Mouse (Mus musculus): ENCODE results near the gene Scel.

The Scel gene

DNA sequence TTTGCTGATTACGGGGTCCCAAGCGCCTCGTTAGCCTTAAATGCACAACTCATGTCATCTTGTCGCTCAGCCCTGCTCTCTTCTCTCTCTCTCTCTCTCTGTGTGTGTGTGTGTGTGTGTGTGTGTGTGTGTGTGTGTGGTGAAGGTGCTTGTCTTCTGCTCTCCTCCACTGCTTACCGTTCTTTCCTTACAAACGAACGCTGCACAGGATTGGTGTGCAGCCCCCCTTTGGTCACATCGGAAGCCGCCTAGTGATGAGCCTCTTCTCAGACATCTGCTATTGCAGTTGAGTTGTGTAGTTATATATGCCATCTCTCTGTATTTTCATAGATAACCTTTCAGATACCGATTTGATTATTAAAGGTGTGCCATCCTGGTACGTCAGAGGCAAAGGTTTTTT is 138.0 kb downstream of the Scel start:
- DNase-seq (ENCODE audit: low read depth) = no peak

DNA sequence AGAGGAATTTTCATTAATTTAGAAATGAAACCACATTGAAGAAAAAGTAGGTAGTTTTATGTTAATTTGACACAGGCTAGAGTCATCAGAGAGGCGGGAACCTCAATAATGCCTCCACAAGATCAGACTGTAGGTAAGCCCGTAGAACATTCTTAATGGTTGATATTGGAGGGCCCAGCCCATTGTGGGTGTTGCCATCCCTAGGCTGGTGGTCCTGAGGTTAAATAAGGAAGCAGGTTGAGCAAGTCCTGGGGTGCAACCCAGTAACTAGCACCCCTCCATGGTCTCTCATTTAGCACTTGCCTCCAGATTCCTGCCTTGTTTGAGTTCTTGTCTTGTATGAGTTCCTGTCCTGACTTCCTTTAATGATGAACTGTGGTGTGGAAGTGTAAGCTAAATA is 138.4 kb downstream of the Scel start:
- DNase-seq (ENCODE audit: low read depth) = no peak

DNA sequence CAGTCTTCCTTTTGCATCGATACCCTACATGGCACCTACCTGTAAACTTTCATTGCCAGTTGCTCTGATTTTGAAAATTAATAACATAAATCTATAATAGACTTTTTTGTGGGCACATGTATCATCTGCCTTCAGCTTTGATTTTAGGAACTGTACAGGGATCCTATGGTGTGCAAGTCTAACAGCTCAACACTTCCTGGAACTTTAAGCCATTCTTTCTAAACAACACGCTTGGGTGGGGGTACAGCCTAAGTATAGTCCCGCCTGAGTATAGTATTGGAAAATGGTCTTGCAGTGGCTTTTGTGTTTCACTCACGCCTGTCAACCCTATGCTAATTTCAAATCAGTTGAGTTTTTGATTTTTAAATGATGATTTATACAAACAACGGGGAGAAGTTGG is 139.4 kb downstream of the Scel start:
- no peak for DNase-seq (ENCODE audit: low read depth)

DNA sequence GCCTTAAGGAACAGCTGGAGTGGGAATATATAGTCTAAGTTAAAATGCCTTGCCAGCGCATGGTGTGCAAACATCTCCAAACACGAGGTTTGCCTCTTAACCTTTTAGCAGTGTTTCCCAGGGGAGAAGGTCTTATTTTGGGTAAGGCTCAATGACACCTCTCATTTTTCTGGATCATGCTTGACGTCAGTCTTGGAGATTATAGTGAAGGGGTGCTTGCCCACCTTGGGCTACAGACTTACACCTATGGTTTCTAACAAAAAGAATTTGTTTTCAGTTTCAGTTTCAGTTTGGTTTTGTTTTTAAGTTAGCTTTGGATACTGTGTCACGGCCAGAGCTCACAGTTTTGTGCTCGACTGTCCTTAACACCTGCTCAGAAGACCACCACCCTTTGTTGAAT is 140.7 kb downstream of the Scel start:
- no peak for DNase-seq (ENCODE audit: low read depth)

DNA sequence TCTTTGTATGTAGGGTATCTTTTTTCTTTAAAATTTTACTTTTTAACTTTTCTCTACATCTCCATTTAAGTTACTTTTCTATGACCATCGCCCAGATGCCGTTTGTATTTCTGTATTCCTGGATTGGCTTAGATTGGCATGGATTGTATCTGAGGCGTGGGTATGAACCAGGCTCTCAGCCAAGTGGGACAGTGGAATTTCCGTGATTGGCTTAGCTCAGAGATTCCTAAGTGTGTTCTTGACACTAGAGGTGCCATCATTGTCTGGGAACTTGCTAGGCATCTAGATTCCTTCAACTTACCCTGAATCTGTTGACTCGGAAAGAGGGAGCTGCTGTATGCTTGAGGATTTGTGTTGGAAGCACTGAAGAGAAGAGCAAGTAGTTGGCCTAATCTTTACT is 142.3 kb downstream of the Scel start:
- no peak for DNase-seq (ENCODE audit: low read depth)

DNA sequence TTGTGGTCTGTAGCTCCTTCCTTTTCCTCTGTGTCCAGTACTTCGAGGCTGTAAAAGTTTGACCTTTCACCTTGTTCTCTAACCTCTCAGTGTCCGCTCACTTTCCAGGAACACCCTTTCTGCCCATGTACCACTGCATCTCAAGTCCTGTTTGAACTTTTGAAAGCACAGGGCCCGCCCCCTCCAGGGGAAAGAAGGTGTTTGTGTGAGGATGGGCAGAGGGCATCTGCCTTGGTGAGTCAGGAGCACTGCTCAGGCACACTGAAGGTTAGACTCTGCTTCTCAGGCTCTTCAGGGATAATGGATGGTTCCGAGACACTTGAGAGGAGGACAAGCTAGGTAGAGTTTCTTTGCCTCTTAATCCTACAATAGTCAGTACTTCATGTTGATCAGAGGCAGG is 144.7 kb downstream of the Scel start:
- no peak for DNase-seq (ENCODE audit: low read depth)
